Mouse (Mus musculus) spleen, postnatal 14 days (tissue): Measurements from ENCODE around the gene Pllp.

Experiments
- DNase-seq, 2 experiments: peaks; one replicate each; pipeline ENCODE4 v3.0.0; 2021 to 2022; ENCODE audit warnings: low spot score in 2 of 2

Pllp gene

DNA sequence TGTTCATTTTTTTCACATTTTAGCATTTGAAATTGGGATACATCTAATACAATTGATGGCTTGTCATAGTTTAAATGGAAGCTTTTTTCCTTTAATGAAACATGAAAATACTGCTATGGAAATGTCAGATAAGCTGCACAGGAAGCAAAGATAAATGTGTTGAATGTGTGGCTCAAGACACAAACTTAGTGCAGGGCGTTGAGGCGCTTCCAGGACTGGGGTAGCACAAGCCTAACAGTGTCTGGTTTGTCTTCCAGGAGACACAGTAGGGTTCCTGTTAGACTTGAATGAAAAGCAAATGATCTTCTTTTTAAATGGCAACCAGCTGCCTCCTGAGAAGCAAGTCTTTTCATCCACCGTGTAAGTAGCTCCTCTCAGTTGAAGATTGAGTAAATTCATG lies 46.6 kb downstream of the Pllp start:
- DNase-seq, result no peak

DNA sequence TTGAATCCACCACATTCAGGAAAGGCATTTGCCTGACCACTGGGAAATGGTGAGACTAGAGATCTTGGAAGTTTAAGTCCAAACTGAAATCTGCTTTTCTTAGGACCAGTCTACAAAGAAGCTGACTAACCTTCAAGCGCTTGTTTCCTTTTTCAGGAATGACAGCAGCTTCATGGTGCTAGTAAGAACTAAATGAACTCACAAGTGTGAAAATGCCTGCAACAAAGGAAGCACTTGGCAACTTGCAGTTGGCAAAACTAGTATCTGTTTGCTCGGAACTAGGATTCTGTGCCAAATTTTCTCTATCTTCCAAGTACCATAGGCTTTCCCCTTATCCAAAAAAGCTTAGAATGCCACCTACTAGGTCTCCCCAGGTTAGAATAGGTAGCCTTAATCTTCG lies 49.9 kb downstream of the Pllp start:
- DNase-seq, result no peak

DNA sequence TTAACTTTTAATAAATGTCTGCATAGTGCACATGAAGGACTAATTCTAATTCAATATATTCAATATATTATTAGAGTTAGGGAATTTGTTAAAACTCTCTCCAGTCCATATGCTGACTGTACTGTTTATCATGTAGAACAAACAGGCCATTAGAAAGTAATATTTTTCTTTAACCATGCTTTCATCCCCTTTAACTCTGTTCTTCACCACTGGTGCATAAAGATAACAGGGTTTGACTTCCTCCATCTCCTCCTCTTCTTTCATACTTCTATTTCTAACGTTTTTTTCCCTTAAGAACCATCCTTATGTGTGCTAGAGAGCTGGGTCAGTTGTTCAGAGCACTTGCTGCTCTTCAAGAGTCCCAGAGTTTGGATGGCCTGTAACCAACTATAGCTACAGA lies 50.9 kb downstream of the Pllp start:
- no peak for DNase-seq

DNA sequence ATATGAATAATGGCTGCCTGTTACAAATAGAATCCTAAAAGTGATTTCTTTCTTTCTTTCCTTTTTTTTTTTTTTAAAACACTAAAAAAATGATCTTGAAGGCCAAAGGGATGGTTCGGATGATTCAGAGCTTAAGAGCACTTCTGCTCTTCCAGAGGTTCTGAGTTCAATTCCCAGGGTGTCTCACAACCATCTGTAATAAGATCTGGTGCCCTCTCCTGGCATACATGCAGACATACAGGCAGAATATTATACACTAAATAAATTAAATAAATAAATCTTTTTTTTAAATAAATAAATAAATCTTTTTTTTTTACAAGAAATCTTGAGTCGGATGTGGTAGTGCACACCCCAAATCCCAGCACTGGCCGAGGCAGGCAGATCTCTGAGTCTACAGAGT lies 54.1 kb downstream of the Pllp start:
- DNase-seq, result no peak

DNA sequence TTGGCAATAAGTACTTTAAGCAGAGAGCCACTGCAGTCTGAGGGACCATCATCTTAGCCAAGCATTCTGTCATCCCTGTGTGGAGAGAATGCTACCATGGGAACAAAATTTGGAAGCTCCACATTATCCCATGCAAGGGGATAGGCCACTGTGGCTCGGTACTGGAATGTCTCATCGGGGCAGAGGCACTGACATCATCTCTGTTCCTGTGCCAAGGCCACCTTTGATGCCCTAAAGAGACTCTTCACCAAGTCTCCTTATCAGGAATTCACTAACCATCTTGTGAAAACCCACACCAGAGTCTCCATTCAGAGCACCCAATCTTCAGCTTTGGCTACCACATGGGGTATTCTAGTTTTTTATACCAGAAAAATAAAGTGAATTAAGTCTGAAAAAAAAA lies 54.9 kb downstream of the Pllp start:
- no peak for DNase-seq

DNA sequence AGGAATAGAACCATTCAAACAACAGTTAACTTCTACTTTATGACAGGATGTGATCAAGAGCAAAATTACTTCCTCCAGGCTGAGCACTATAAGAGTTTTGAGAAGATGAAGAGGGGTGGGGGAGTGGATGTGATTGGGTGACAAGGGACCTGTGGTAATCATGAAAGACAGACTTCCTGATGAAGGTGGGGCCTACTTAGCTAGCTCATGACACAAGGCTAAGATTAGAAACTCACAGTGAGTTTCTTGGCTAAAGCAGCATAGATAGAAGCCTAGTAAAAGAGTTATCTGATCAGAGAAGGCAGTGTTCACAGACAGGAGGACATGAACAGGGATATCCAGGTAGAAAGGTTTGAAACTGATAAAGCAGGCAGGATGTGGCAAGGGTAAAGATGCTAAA lies 61.9 kb downstream of the Pllp start:
- DNase-seq, result no peak

DNA sequence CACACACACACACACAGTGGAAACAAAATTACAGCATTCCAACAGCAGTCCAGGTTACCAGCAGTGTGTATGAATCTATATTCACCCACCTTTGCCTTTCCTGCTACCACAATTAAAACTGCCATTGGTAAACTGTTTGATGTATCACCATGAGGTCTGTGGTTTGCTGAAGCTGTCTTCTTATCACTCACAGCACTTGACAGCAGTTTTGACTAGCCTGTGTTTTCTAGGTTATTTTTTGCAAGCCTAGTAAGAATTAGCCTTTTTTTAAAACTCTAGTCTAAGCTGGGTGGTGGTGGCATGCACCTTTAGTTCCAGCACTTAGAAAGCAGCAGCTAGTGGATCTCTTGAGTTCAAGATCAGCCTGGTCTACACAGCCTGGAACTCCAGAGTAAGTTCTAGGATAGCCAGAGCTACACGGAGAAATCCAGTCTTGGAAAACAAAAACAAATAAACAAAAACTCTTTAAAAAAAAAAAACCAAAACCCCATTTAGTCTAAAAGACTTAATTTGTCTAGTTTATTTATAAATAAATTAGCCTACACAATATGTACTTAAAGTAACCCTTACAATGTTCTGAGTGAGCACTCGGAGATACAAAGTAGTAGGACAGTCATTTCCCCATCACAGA lies 62.4 kb downstream of the Pllp start:
- no peak for DNase-seq
